Mouse (Mus musculus) cerebellum, postnatal 14 days (tissue): ENCODE data around the gene 2310011J03Rik.

Source experiments
- DNase-seq, 2 experiments: peaks; one replicate each; pipeline ENCODE4 v3.0.0; 2021; ENCODE audit warnings: mixed read lengths in 2 of 2

The 2310011J03Rik gene

DNA sequence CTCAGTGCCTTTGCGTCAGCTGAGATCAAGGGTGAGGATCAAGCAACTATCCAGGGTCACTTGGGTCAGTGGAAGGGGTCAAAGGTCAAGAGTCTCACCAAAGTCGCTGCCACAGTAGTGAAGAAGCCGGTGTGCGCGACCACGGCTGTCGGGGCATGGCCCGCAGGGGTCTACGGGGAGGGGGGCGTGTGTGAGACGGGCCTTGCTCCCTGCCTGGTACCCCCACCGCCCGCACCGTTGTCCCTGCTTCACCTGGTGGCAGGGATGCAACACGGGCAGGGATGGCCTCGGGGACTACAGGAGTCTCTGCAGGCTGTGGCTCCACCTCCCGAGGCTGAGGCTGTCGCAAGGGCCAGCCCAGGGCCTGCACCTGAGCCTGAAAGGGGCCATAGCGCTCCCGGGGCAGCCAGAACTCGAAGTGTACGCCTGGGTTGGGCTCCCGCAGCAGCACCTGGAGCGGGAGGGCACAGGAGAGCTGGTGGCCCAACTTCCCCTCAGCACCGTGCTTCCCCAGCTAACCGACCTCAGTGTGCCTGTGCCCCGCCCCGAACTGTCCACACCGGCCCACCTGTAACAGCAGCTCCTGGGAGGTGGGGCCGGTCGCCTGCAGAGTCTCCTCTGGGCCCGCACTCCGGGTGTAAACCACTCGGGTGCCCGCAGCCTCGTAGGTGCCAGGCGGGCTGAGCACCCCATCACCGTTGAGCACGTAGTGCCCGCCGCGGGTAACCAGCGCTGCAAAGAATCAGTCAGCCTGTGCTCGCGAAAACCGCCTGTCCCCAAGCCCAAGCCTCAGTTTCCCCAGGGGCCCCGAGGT is 21.4 kb upstream of the 2310011J03Rik start:
- DNase-seq, result no peak

DNA sequence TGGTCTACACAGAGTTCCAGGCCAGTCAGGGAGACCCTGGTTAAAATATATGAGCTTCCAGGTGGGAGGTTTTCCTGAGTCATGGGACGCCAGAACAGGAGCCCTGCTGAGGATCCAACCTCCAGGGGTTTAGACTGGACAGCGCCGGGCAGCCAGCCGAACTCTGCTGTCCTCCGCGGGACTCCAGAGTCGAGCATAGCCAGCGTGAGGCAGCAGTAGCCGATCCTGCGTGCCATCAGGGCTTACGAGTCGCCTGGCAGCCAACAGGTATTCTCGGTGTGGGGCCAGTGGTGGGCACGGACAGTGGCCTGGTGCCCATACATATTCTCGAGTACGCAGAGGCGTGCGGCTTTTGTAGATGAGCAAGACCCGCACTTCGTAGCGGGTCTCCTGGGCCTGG is 20.7 kb upstream of the 2310011J03Rik start:
- DNase-seq, result peak in 1 of 2 experiments; percentile 28

DNA sequence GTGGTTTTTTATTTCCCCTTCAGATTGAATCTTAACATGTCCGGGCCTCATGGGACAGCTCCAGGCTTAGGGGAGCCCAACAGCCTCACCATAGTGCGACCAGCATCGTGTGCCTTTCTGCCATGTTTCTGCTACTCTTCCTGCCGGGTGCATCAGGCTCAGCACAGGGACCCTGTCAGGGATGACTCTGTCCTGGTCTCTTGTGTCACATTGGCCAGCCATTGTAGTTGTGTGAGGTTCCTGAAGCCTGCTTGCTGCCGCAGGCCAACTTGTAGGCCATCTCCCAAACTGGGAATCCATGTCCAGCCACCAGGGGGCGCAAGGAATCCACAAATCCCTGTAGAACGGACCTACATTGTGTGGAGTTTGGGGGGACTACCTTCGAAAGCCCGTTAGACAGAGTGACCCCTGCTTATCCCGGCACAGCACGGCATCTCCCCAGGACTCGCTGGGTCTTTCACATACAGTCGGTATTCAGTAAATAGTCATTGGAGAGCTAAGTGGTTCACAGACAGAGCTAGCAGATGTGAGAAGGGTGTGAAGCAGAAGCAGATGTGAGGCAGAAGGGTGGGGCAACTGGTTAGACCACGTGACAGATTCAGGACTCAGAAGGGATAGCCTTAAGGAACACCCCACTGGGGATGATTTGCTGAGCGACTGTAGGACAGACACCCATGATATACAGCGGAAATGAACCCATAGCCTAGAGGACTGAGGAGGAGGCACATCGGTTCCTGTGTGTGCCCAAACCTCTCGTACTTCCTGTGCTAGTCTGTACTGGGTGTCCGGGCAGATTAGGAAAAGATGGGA is 19.8 kb upstream of the 2310011J03Rik start:
- peak; percentile 93 to 96 for DNase-seq

DNA sequence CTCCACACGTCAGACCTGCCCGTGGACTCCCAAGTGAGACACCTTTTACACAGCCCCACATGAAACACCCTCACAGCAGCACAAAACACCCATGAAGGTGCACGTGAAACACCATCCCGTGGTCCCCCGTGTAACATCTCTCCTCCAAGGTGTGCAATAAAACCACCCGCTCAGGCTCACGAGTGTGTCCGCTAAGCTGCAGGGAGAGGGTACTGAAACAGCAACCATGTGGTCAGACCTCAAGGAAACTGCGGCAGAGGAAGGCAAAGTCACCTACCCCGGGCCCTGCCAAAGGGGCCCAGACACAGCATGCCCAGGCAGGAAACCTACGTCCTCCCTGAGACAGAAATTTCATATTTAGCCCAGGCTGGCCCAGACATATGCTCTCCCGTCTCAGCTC is 15.9 kb upstream of the 2310011J03Rik start:
- DNase-seq, result no peak

DNA sequence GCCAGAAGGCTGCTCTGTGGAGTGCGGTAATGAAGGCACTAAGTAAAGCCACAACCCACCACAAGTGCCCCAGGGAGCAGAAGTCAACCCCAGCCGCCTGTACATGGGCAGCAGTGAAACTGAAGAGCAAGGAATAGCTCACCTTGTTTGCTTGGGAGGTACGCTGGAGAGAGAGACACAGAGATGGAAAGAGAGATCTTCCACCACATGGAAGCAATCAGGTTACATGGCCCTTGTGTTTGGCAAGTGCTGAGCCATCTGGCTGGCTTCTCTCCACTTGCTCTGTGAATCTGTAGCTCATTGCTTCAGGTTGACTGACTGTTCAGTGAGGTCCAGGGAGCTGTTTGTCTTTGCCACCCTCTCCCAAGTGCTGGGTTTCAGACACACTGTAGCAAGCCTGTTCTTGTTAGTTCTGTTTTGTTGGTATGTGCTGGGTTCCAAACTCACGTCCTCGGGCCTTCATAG is 12.2 kb upstream of the 2310011J03Rik start:
- DNase-seq, result peak; percentile 79 to 83

DNA sequence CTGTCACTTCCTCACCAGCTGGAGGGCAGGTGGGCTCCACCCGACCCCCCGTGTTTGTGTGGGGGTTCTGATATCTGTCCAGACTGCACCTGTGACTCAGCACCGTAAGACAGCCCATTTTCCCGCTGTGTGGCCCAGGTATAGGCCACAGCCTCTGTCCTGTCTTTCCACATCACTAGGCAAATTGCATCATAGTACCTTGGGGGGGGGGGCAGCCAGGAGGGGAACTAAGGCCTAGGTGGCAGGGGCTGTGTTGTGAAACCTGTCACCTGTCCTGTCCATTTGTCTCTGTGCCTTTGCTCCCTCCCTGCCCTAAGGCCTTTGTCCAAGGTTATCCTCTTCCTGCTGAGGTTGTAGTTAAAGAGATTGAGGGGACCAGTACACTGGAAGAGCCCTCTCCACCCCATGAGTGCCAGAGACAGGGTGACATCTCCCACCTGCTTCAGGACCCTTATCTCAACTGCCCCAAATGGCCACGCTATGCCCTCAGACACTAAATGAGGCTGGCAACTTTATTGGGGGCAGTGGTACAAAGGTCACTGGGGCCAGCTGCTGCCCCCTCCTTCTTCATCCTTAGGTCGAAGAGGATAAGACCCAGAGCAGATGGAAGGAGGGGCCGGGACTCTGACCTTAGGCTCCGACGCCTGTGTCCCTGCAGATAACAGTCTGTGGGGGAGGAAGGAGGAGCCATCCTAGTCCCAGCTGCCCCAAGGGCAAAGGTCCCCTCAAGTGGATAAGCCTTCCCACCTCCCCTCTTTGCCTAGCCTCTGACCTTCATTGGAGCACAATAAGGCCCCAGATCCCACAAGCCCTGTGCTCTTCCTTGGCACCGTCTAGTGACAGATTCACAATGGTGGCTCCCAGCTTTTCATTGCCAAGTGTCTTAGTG is 11.5 kb upstream of the 2310011J03Rik start:
- peak in 1 of 2 experiments; percentile 34 for DNase-seq

DNA sequence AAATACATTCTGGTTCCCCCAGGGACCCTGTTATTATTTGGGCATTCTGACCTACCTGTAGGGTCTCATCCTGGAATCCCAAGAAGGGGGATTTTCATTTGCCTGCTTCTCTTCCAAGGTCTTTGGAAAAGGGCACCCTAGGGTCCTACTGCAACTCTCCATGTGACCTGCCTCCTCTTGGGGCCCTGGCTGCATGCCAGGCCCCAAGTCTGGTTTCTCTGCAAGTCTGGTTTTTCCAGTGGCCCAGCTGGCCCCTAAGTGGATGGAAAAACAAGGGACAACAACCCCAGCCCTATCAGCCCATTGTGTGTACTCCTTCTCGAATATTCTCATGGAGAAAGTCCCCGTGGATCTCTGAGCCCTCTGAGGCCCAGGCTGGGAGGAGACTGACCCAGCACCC is 10.6 kb upstream of the 2310011J03Rik start:
- no peak for DNase-seq

DNA sequence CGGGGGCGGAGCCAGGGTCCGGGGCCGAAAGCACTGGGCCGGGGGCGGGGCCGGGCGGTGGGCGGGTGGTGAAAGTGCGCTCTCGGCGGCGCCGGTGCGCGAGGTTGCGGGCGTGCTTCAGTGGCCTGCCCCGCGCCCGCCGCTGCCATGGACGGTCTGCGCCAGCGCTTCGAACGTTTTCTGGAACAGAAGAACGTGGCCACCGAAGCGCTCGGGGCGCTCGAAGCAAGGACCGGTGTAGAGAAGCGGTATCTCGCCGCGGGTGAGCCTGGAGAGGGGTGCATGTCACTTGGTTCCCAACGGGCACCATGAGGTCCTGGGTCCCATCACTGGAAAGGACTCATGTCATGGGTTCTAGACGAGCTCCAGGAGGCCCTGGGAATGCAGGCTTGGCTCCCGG is 9.7 kb upstream of the 2310011J03Rik start:
- DNase-seq, result no peak

DNA sequence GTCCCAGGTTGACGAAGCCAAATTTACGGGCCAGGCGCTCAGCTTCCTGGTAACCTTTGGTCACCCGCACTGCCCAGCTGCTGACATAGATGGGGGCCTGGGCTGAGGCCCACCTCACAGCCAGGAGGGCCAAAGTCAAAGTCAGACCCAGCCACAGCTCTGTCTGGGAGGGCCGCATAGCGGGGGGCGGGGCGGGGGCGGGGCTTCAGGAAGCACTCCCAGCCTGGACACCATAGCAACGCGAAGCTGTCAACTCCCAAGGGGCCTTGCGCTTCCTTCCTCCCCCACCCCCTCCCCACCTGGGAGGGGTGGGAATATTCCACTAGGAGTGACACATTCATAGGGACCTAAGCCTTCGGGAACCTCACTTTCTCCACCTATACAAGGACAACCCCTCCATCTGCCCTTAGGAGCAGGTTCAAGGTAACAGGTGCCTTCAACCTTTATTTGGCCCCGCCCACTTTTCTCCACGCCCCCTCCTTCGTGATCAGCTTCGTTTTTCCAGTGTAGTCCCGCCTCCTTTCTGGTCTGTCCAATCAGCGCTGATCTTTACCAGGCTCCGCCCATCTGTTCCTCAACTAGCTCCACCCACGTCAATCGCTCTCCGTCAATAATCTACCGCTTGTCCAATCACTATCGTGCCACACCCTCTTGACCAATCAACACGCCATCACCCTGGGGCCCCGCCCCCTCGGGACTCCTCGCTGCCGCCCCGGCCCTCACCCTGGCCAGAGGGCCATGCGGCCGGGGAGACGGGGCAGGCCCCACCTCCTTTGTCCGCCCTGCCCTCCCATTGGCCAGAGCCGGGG is 9.1 kb upstream of the 2310011J03Rik start, which contains the start of the genes Pcsk4 and Reep6:
TSS of gene Pcsk4 (minus strand) at position 226 of the 809 bp plus-strand sequence.
TSS of gene Reep6 (plus strand) at position 681 of the 809 bp plus-strand sequence.
- DNase-seq, result peak; percentile 98 to 99

DNA sequence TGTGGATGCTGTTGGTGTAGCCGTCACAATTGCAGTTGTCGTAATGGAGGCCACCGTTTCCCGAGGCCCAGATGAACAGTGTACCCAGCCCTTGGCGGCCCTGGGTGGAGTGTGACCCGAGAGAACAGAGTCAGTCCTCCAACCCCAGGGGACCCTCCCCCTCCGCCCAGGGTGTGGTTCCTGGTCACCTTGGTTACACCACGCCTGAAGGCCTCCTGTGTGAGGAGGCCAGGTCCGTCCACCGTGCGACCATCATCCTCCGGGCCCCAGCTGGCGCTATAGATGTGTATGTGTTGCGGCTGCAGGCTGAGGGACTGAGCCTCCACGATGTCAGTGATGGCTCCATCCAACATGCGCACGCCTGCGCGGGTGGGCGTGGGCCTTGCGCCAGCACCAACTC is 4.7 kb upstream of the 2310011J03Rik start:
- peak in 1 of 2 experiments; percentile 43 for DNase-seq

DNA sequence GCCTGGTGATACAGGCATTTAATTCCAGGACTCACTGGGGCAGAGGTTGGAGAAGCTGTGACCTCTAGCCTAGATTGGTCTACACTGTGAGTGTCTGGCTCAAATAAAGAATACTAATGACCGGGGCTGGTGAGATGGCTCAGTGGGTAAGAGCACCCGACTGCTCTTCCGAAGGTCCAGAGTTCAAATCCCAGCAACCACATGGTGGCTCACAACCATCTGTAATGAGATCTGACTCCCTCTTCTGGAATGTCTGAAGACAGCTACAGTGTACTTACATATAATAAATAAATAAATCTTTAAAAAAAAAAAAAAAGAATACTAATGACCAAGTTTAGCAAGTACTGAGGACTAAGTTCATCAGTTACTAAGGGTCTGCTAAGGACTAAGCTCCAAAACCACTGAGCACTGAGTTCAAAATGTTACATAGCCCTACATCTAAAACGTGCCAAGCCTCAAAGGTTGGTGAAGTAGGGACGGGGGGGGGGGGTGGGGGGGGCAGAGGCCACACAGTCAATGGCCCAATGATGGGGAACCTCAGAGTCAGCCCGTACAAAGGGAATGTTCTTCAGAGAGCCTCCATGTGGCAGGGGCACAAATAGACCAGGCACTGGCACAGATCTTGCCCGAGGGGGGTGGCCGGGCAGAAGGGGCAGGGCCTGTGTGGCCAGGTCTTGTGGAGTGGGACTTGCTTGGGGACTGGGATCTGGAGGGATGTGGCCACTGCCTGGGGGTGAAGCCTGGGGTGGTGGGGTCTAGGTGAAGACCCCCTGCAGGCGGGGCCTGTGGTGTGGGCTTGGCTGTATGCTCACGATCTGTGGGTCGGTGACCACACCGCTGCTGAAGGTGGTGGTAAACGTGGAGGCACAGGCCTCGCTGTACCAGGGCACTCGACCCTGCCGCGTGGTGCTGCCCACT is 4.0 kb upstream of the 2310011J03Rik start:
- DNase-seq, result peak in 1 of 2 experiments; percentile 28

DNA sequence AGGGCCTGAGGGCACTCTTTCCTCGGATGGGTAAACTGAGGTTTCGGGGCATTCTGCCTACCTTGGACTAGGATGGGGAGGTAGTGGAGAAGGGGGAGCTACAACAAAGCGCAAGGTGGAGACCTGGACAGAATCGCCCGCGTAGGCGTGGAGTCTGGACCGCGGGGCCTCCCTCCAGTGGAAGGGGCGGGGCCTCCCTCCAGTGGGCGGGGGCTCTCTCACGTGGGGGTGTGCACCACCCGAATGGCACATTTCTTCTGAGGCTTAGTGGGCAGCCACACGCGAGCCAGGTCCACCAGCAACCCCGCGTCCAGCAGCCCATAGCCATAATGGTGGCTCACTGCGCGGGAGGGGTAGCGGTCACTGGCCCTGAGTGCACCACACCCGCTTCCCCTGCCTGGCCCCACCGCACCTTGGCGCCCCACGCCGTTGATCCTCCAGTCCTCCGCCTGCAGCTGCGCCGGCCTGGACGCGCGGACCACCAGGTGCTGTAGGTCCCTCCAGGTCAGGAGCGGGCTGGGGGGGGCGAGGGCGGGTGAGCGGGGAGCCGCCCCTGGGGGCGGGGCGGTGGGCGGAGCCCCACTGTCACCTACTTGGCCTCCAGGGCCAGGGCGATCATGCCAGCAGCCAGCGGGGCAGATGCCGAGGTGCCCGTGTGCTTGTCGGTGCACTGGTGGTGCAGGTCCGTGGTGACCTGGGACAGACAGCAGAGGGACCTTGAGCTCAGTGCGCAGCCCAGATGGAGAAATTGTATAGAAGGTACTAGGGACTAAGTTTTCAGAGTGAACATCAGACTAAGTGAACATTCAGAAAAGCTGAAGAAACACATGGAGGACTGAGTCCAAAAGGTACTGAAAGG is 3.2 kb upstream of the 2310011J03Rik start:
- DNase-seq, result peak in 1 of 2 experiments; percentile 74

DNA sequence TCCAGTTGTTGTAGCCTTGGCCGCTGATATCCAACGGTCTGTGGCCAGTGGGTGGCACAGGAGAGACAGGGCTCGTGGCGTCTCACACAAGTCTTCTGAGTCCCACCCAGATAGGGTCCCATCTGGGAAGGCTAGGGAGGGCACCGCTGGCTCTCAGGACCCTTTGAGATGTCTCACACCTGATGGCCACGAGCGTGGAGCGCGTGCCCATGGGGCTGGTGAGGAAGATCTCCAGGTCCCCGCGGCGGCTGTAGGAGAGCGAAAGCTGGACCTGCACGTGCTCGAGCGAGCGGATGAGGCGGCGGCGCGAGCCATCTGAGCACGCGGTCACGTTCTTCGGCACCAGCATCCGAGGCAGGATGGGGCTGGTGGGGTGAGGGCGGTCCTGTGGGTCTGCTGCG is 2.5 kb upstream of the 2310011J03Rik start:
- DNase-seq, result peak in 1 of 2 experiments; percentile 56

DNA sequence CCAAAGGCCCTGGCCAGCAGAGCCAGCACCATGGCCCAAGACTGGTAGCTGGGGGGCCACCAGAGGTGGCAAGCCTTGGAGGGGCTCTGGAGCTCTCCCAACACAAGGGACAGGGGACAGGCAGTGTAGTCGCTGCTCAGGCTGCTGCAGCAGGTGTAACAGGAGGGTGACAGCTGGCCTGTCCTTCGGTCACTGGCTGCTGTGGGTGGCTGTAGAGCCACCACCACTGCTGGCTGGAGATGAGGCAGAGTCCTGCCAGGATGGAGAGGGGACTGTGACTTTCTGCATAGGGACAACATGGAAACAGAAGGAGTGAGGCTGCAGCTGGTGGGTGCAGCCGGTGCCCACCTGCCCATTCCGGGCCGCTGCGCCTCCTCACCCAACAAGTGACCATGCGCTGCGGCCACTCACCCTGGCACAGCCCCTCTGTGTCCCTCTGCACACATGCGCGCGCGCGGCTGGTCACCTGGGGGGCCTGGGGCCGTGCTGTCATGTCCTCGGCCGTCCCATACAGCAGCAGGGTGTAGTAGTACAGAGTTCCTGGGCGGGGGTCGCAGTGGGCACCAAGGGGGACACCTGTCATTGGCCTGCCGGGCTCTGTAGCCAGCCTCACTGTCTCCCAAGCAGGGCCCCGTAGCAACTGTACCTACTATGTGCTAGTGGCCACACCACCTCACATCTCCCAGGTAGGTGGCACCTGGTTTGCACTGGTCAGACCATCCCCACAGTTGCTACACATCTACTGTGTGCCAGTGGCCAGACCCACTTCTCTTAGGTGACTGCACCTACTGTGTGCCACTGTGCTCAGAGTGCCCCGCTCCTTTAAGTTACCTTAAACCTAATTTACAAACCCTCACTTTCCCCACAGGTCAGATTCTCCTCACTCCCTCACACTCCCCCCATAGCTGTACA is 1.6 kb upstream of the 2310011J03Rik start:
- peak in 1 of 2 experiments; percentile 33 for DNase-seq

DNA sequence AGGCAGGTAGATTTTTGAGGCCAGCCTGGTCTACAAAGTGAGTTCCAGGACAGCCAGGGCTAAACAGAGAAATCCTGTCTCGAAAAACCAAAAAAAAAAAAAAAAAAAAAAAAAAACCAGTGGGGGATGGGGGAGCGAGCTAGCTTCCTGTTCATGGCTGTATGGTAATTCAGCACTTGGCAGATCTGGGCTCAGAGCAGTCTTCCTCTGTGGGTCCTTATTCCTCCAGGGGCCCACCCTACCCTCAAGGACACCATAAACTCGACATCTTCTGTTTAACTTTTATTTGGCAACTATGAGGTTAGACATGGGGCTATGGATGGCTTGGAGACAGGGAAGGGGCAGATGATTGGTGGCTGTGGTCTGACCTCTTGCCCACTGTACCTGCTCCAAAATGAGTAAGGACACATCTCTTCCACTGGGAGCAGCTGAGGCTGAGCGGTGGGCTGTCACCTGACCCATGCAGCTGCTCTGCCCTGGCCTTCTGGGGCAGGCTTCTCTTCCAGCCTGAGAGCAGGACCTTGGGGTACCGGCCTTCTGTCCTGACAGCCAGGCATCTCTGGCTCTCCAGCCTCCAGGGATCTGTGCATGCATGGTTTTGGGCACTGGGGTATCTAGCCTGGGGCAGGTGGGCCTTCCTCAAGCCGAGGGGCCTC is 805 bp upstream of the 2310011J03Rik start:
- no peak for DNase-seq

DNA sequence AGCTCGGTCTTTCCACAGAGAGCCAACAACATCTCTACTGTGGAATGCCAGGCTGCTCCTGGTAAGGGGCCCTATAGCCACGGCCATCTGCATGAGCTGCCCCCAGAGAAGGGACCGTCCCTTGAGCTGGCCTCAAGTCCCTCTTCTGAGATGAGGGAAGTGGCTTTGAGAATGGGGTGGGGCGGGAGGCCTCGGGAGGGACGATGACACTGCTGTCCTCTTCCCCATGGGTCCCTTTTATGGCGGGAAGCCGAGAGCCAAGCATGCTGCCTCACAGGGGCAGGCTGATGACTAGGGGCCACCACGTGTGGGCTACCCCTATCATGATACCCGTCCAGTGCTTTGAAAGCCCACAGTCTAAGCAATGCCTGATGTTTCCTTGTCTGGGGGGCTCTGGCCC is 3.3 kb downstream of the 2310011J03Rik start:
- peak; percentile 23 to 42 for DNase-seq

DNA sequence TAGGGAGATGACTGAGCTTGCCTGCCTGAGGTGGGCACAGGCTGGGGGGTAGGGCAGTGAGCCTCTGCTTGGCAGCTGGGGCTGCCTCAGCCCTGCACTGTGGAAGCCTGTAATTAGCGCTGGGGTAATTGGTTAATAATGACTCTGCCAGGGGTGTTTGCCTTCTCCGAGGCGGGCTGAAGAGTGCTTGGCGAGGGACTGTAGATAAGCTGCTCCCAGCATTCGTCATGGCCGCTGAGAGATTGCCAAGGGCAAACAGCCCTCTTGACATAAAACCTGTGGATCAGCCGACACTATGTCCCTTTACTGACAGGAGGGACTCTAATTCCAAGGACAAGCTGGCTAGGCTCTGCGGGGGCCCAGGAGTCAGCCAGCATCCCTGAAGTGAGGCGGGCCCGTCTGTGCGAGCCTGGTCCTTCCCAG is 4.0 kb downstream of the 2310011J03Rik start:
- DNase-seq, result peak; percentile 45 to 68

DNA sequence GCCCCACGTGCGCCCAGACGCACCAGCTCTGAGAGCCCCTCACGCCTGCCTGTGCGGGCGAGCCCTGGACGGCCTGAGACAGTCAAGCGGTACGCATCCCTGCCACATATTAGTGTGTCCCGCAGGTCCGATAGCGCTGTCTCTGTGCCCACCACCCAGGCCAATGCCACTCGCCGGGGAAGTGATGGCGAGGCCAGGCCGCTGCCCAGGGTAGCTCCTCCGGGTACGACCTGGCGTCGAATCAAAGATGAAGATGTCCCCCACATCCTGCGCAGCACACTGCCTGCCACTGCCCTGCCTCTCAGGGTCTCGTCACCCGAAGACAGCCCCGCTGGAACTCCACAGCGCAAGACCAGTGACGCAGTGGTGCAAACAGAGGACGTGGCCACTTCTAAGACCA is 5.0 kb downstream of the 2310011J03Rik start:
- DNase-seq, result peak; percentile 28 to 35
